Mouse (Mus musculus) ES-Bruce4 (cell line): ENCODE results near the gene Spata4.

Experiments
- CTCF ChIP-seq: IDR thresholded peaks from one replicate; pipeline ENCODE4 v1.8.1; 2011; ENCODE audit warnings: low read depth, low read length
- EP300 ChIP-seq: IDR thresholded peaks from 2 replicates; pipeline ENCODE4 v1.6.1; 2011; ENCODE audit warnings: low read depth, low read length; ENCODE audit not compliant: insufficient read depth
- POLR2A ChIP-seq: IDR thresholded peaks from one replicate; pipeline ENCODE4 v1.8.1; 2011; ENCODE audit warnings: low read length; ENCODE audit not compliant: insufficient read depth

DNA sequence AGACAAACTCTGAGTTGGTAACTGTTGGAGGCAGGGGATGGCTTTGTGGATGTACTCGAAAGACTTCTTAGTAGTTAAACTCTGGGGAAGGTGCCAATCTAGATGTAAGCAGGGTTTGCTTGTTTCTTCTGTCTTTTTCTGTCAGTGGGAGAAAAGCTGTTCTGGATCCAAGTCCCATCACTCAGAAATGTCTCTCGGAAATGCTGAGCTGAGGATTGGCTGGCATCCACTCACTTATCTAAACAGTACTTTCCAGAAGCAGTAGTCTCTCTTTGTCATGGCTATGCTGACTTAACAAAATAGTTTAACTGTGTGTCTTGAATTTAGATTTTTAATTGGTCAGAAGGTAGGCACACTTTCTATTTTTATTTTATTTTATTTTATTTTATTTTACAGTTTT lies 33.4 kb upstream of the Spata4 start:
- TF ChIP-seq CTCF, result no peak
- TF ChIP-seq POLR2A, result no peak
- no peak for TF ChIP-seq EP300
